Mouse (Mus musculus): ENCODE results near the gene Fzd5.

Fzd5 gene

GRCm38 (mm10) chr1:64737502-64738179 is at the start of gene Fzd5:
Gene Fzd5, minus strand, starts transcription at chr1:64737751.
- in situ Hi-C loops (cut with MboI, MseI) = loop anchor here (5.0 to 25.0 kb wide), 2 partner anchors 45 to 250 kb away; partner anchors contain the start of gene Ccnyl1

- in situ Hi-C loops (cut with MboI, MseI) = no loop called here
These were observed 42.3 kb upstream of the Fzd5 start for GRCm38 (mm10) chr1:64779863-64780262.

GRCm38 (mm10) chr1:64779415-64779814 is 41.9 kb upstream of the Fzd5 start:
- in situ Hi-C loops (cut with MboI, MseI) = no loop called here

DNA sequence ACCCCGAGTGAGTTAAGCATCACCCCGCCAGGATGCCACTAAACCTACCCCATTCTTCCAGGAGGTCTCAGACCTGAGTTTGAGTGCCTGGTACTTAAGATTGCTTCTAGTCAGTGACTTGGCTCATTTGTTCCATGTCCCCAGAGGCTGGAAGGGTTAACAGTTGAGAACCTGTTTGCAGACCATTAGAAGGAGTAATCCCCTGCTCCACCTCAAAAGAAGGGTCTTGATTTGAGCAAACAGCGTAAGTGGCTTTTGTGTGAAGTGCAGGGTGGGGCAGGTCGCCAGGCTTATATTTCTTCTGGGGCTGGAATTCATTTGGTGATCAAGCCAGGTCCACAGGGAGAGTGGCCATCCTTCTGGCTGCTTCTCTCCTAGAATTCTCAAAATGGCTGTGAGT is 35.8 kb upstream of the Fzd5 start:
- in situ Hi-C loops (cut with MboI, MseI) = no loop called here

GRCm38 (mm10) chr1:64770169-64770568 is 32.6 kb upstream of the Fzd5 start:
- in situ Hi-C loops (cut with MboI, MseI) = no loop called here

GRCm38 (mm10) chr1:64761646-64762045 is 24.1 kb upstream of the Fzd5 start:
- in situ Hi-C loops (cut with MboI, MseI) = no loop called here

DNA sequence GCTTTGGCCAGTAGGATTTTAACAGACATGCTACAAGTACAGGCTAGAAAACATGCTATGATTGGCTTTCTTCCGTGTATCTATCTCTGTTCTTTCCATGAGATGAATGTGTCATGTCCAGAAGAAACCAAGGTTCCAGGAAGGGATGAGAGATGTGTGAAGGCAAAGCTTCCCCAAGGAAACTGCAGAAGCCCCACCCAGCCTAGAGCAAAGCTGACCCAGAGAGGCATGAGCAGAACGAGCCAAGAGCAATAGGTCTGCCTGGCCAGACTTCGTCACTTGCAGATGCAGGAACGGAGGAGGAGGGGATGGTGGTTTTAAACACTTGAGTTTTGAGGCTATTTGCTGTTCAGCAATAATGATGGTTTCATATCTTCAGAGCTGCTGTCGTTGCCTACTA is 20.2 kb upstream of the Fzd5 start:
- in situ Hi-C loops (cut with MboI, MseI) = no loop called here

DNA sequence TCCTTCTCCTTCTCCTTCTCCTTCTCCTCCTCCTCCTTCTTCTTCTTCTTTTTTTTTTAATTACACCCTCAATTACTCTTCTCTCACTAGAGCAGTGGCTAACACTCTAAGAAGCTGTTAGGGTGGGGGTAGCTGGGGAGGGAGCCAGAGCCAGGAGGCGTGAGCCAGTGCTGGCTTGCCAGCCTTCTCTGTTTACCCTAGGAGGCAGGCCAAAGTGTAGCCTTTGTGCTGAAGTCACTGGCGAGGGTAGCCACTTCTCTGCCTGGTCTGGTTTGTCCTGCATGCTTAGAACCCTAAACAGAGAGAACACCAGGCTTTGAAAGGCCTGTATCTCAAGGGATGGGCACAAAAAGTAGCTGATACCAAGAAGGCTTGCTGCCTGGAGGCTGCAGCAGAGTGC is 19.7 kb upstream of the Fzd5 start:
- in situ Hi-C loops (cut with MboI, MseI) = no loop called here

DNA sequence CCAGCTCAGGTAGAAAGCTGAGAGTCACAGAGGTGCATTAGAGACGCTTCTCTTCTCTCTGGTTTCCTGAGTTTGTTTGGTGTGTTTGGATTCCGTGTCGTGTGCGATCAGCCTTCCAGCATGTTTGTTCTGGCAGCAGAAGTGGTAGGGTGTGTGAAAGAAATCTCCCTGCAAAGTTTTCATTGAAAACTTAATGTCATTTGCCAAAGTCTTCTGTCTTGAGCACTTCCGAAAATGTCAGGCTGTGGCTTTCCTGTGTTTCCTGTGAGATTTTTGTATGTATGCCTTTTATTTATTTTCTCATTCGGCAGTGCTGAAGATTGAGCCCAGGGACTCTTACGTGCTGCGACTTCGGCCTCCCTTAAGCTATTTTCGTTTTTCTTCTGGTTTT is 19.1 kb upstream of the Fzd5 start:
- in situ Hi-C loops (cut with MboI, MseI) = no loop called here

DNA sequence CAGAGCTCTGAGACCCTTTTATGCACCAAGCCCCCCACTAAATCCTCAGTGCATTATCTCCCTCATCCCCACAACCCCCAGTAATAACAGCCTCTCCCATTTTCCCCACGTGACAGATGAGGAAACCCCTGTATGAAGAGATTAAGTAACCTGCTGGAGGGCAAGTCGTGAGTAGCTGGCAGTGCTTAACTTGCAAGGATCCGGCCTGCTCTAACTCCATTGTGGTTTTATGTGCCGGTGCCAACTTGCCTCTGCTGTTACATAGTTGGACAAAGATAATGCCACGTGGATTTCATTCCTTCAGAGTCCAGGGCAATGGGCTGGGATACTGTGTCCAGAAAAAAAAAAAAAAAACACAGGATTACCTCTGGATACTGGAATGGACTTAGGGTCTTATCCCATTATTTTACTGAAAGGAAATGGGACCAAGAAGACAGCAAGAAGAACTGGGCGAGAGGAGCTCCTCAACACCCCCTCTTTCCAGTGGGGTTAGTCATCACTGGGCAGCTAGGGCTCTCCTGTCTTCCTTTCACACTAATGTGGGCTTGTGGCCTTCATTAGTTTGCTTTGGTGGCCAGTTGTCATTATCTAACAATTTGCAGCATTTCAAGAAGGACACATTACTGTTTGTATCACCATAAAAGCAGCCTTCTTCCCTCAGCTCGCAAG is 18.6 kb upstream of the Fzd5 start:
- in situ Hi-C loops (cut with MboI, MseI) = no loop called here

DNA sequence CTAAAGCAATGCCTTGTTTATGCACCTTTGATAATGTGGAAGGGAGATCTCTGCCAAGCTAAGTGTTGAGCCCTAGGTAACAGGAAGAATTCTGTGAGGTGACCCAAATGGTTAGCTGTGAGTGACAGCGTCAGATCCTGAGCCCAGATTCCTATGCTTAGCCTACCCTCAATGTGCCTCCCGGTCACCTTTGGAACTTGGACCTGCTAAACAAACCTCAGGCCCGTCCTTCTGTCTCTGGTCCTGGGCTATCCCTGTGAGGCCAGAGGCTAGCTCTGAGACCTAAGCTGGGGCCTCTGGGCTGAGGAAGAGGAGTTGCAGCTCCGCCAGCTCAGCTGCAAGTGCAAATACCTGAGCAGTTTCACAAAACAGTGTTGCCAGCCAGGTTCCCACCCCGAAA is 17.1 kb upstream of the Fzd5 start:
- in situ Hi-C loops (cut with MboI, MseI) = no loop called here

- in situ Hi-C loops (cut with MboI, MseI) = no loop called here
These were observed 16.1 kb upstream of the Fzd5 start for GRCm38 (mm10) chr1:64753668-64754067.

DNA sequence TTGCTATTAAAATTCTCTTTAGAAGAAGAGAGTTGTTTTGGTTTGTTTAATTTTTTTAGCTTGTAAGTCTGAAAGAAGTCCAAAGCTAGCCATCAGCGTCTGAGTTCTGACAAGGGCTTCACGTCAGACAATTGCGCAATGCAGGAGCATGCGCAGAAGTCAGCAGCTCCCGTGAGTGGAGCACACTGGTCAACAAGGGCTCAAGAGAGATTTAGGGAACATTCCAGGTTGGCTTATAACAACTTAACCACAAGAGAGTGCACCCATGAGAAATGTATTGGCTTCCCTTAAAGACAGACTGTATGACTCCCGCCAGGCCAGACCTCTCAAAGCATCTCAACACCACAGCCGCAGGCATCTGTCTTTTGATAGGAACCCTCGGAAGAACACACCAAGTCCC is 15.6 kb upstream of the Fzd5 start:
- in situ Hi-C loops (cut with MboI, MseI) = no loop called here

GRCm38 (mm10) chr1:64744616-64745015 is 7.1 kb upstream of the Fzd5 start:
- in situ Hi-C loops (cut with MboI, MseI) = loop anchor here (25.0 kb wide), 1 partner anchor 243 kb away; no protein-coding TSS in a partner anchor

DNA sequence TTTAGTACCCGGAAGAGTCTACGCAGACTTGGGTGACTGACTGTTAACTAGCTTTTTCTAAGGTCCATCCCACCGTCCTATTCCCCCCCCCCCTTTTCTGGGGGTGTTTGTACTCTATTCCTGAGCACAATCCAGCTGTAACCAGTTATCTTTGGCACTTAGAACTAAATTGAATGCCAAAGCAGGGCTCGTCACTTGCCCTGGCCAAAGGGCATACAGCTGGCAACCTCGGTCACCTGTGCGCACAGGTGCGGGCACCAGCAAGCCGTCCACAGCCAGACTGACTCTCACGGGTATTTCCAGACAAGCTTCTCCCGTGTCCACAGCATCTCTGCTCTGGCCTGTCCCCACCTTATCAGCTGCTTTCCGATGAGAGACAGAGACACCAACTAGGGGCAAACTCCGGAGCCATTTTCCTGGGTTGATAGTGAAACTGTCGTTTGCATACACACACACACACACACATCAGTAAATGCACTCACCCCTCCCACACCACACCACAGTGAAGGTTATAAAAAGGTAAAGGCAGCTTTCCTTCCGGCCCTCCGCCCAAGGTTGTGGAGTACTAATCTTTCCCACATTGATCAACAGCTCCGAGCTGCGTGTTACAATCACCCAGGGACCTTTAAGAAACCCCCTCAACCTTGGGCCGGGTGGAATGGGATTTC is 5.3 kb upstream of the Fzd5 start:
- in situ Hi-C loops (cut with MboI, MseI) = loop anchor here (25.0 kb wide), 1 partner anchor 244 kb away; no protein-coding TSS in a partner anchor

GRCm38 (mm10) chr1:64738661-64739082 is 1.1 kb upstream of the Fzd5 start:
- in situ Hi-C loops (cut with MboI, MseI) = loop anchor here (5.0 to 25.0 kb wide), 2 partner anchors 46 to 249 kb away; partner anchors contain the start of gene Ccnyl1

DNA sequence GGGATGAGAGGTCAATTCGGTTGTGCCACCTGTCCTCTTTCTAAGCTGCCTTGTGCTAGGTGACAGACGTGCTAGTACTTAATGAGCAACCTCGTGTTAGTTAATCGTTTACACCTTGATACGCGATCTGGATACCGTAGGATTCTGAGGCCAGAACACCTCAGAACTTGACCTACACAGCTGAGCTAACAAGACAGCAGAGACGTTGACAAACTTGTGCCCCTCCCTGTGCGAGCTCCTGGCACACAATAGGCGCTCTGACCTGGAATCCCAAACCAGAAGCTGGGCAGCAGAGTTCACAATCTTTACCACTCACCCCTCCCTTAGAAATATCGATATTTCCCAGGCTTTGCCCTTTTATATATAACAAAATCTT is 617 bp upstream of the Fzd5 start:
- in situ Hi-C loops (cut with MboI, MseI) = loop anchor here (5.0 to 25.0 kb wide), 2 partner anchors 46 to 249 kb away; partner anchors contain the start of gene Ccnyl1

DNA sequence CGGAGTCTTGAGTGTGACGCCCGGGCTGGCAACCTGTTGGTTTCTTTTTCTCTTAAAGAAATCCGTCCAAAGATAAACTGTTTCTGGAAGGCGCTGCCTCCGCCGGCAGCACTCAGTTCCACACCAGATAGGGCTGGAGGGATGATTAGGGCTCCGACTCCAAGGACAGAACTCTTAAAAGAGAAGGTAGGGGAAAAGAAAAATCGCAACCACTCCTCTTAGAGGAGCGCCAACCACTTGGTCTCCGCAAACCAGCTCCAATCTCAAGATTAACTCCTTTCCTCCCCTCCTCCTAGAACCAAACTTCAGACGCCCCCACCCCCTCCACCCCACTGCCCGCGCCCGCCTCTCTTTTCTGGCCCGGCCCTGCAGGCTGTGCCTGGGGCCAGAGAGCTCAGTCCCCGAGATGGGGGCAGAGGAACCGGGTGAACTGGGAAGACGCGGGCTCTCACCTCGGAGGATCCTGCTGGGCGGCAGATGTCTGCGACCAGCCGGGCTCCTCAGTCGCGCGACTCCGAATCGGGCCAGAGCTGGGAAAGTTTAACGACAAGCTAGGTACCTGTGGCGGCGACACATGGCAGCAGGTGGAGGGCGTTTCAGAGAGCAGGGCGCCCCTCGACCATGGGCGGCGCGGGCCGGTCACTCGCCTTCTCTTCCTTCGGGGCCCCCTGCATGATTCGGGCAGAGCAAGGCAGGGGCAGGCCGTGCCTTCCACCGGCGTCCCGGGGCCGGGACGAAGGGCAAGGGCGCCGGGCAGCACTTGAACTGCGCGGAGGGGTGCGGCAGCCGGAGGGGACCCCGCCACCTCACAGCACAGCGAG is 660 bp downstream of the Fzd5 start:
- in situ Hi-C loops (cut with MboI, MseI) = loop anchor here (5.0 to 25.0 kb wide), 2 partner anchors 45 to 250 kb away; partner anchors contain the start of gene Ccnyl1

DNA sequence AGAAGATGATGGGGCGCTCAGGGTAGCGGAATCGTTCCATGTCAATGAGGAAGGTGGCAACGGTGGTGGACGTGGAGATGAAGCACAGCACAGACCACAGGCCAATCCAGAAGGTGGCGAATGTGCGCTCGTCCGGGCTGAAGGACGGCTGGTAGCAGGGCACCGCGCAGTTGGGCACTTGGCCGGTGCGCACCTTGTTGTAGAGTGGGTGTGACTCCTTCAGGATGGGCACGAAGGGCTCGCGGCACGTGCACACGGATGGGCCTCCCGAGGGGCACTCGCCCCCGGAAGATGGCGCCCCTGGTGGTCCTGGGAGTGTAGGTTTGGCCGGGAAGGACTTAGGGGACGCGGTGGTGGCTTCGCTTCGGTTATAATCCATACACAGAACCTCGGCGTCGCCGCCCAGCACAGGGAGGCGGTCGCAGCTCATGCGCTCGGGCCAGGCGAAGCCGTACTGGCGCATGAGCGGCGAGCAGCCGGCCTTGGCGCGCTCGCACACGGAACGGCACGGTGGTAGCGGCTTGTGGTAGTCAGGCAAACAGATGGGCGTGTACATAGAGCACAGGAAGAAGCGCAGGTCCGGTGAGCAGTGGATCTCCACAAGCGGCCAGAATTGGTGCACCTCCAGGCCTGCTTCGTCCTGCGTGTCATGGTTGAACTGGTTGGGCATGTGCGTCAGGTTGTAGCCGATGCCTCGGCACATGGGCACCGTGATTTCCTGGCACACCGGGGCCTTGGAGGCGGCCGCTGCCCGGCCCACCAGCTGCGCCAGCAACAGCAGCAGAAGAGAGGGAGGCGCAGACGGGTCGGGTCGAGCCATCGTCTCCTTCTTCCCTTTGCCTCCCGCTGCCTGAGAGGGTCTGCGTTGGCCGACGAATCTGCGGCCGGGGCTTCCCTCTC is 1.5 kb downstream of the Fzd5 start:
- in situ Hi-C loops (cut with MboI, MseI) = loop anchor here (5.0 to 25.0 kb wide), 2 partner anchors 44 to 251 kb away; partner anchors contain the start of gene Ccnyl1

Data from T-helper 1 cell (primary cell).